Mouse (Mus musculus) hindbrain, embryonic 11.5 days (tissue): ENCODE data around the gene C1qtnf4. TPM values are rescaled to one million over a fixed set of nuclear protein-coding genes. Genes with fewer than 3 reads are reported as not detected.
"Not testable (repeated sequence)": the region's sequence is repeated elsewhere in the genome, so short reads cannot be mapped to it uniquely, and the experiment has no call there.

Source experiments
- ATAC-seq: fragments of 200-750 bp; cut with Nextera tagmentation; 2 replicates; pipeline ENCODE4 v1.8.0; 2017; ENCODE audit warnings: mild to moderate bottlenecking, moderate TSS enrichment, moderate library complexity; ENCODE audit not compliant: low FRiP score
- DNase-seq: peaks from one replicate; pipeline ENCODE4 v3.0.0-alpha.2; 2015; ENCODE audit warnings: low spot score
- H3K27ac ChIP-seq: fragments of 300-500 bp; sonication (generic); 2 replicates; pipeline ENCODE4 v1.5.1; 2014; ENCODE audit warnings: mild to moderate bottlenecking, low read depth, low read length
- H3K27me3 ChIP-seq: fragments of 300-500 bp; sonication (generic); 2 replicates; pipeline ENCODE4 v1.6.1; 2014; ENCODE audit warnings: mild to moderate bottlenecking, low read length, moderate library complexity, mixed read lengths; ENCODE audit not compliant: control insufficient read depth, insufficient read depth
- H3K36me3 ChIP-seq: fragments of 300-500 bp; sonication (generic); 2 replicates; pipeline ENCODE4 v1.6.1; 2014; ENCODE audit warnings: mild to moderate bottlenecking, low read length, moderate library complexity, mixed read lengths; ENCODE audit not compliant: control insufficient read depth, insufficient read depth
- H3K4me1 ChIP-seq: fragments of 300-500 bp; sonication (generic); replicated peaks from 2 replicates; pipeline ENCODE4 v1.6.1; 2014; ENCODE audit warnings: low read length, mixed read lengths; ENCODE audit not compliant: control insufficient read depth, insufficient read depth
- H3K4me2 ChIP-seq: fragments of 300-500 bp; sonication (generic); replicated peaks from 2 replicates; pipeline ENCODE4 v1.6.1; 2014; ENCODE audit warnings: mild to moderate bottlenecking, low read depth, low read length
- H3K4me3 ChIP-seq: fragments of 300-500 bp; sonication (generic); 2 replicates; pipeline ENCODE4 v1.5.1; 2014; ENCODE audit warnings: low read depth, low read length
- H3K9ac ChIP-seq: fragments of 300-500 bp; sonication (generic); 2 replicates; pipeline ENCODE4 v1.6.1; 2014; ENCODE audit warnings: low read depth, low read length
- H3K9me3 ChIP-seq: fragments of 300-500 bp; sonication (generic); 2 replicates; pipeline ENCODE4 v1.6.1; 2016; ENCODE audit warnings: low read length; ENCODE audit not compliant: control insufficient read depth
- WGBS: fragments of 180-500 bp; shearing (Covaris S2); extraction: QIAGEN DNeasy Blood & Tissue Kit; methylation state at CpG from one replicate; pipeline ENCODE4 v1.1.7; 2014; 5-methylcytosine and 5-hydroxymethylcytosine counted together
- polyA plus RNA-seq: library from polyadenylated mRNA; unstranded; fragments of >200 nt; fragmentation: Nextera tagmentation; extraction: Ambion mirVana; gene quantifications from 2 replicates; pipeline ENCODE4 v1.2.1, GENCODE M21; 2014

The C1qtnf4 gene
- polyA plus RNA-seq, 1 experiment from 2014 or later: 15.1 TPM

DNA sequence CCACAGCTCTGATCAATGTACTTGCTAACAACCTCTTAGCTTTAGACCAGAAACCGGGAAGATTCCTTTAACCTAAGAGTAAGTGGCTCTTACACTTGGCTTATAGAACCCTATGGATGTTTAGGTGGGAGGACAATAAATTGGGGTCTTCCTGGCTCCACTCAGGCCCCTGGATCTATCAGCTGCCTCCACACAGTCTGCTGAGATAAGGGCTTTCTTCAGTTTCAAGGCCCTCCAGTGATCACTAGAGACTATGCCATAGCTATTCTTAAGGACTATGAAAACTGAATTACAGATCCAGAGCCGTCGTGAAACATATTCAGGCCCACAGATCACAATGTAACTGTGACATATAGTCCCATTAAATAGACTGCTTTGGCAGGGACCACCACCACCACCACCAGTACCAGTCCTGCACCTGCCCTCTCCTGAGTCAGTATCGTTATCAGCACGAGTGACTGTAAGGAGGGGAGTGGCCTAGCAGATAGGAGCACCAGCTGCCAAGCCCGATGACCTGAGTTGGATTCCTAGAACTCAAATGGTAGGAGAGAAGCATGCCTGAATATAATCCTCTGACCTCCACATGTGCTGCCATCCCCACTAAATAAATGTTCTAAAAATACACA lies 8.1 kb downstream of the C1qtnf4 start:
- H3K27me3 ChIP-seq: peaks cover 21% of the 10 kb centered on the region
- no peak overlapping the region for H3K9ac ChIP-seq
- 0 out of 2 replicates have a peak, but pooled peaks cover 2% of the 10 kb centered on the region for H3K4me1 ChIP-seq
- H3K27ac ChIP-seq: 0 out of 2 replicates have a peak overlapping the region, but pooled peaks have one; percentile 5
- no peak overlapping the region for H3K4me2 ChIP-seq
- no peaks in the 10 kb centered on the region for H3K9me3 ChIP-seq
- ATAC-seq (no peak), DNase-seq (no peak)
- H3K4me3 ChIP-seq: no peak overlapping the region
- peaks cover 7% of the 10 kb centered on the region; the same call in 1 of the 2 replicates for H3K36me3 ChIP-seq
- 93% methylated on average over 6 of the region's 6 CpGs for WGBS

DNA sequence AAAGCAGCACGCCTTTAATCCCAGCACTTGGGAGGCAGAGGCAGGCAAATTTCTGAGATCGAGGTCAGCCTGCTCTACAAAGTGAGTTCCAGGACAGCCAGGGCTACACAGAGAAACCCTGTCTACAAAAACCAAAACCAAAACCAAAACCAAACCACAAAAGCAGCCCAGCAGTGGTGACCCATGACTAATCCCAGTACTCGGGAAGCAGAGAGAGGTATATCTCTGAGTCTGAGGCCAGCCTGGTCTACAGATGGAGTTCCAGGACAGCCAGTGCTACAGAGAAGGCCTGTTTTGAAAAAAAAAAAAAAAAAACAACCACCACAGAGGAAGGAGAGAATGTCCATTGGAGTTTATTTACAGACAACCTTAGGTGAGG lies 8.6 kb downstream of the C1qtnf4 start:
- not testable (repeated sequence) for H3K4me3 ChIP-seq, H3K36me3 ChIP-seq, H3K27ac ChIP-seq, H3K9me3 ChIP-seq, H3K4me2 ChIP-seq, H3K4me1 ChIP-seq, H3K9ac ChIP-seq, DNase-seq, ATAC-seq
- H3K27me3 ChIP-seq: peaks cover 16% of the 10 kb centered on the region
- 90% methylated on average over 3 of the region's 3 CpGs for WGBS

DNA sequence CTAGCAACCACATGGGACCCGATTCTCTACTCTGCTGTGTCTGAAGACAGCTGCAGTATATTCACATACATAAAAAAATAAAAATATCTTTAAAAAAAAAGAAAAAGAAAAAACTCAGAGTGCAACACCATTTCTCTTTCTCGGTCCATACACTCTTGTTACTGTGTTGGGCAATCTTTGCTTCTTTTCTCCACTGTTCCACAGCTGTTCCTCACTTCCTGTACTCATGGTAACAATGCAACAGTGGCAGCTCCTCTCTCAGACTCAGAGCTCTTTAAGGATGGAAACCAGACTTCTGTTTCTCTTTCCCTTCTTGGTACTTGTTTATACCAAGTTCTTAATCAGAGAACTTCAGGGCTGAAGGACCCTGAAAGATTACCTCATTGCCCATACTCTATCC lies 17.7 kb downstream of the C1qtnf4 start:
- WGBS: 90% methylated on average over 2 of the region's 2 CpGs
- peak overlapping the region; percentile 40 for H3K4me2 ChIP-seq
- H3K4me3 ChIP-seq: peak overlapping the region; percentile 78
- H3K9ac ChIP-seq: peak overlapping the region; percentile 61
- no peaks in the 10 kb centered on the region; the same call in none of the 2 replicates for H3K36me3 ChIP-seq
- H3K9me3 ChIP-seq: no peaks in the 10 kb centered on the region
- no peak overlapping the region for H3K27ac ChIP-seq
- H3K27me3 ChIP-seq: no peaks in the 10 kb centered on the region
- DNase-seq: no peak
- H3K4me1 ChIP-seq: peaks cover 4% of the 10 kb centered on the region
- ATAC-seq: no peak

DNA sequence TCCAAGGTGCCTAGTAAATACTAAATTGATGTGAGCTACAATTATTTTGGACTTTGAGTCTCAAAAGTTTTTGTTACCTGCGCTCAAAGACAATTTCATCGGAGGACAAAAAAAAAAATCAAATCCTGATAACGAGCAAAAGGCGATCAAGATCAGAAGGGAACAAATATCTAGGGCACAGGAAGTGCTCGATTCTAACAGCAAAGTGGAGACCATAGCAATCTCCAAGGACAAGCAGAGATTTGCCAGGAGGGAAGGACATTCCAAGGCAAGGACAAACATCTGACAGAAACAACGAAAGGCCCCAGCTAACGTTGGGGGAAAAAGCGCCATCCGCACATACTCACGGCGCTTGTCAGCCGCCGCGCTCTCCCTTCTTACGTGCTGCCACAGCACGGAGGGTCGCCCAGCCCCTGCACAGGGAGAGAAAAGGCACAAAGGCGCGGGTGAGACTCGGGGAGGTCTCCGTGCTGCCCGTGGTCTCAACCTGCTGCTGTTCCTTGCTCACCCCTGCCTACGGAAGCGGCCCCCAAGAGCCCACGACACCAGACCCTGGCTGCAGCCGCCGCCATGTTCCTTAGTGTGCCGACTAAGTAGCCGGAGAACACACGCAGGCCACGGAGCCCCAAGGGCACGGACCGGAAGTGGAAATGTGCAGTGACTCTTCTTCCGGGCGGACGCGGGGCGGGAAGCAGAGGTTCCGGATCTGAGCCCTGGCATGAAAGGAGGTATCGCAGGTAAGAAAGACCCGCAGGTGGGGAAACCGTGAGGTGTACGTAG lies 18.6 kb downstream of the C1qtnf4 start, which contains the start of the genes Kbtbd4 and Ndufs3:
TSS of gene Kbtbd4 (plus strand) at position 665 of the 780 bp plus-strand sequence.
TSS of gene Ndufs3 (minus strand) at position 752 of the 780 bp plus-strand sequence.
- H3K9me3 ChIP-seq: no peaks in the 10 kb centered on the region
- WGBS: under 1% methylated on average over 43 of the region's 43 CpGs
- peak; percentile 93 for ATAC-seq

DNA sequence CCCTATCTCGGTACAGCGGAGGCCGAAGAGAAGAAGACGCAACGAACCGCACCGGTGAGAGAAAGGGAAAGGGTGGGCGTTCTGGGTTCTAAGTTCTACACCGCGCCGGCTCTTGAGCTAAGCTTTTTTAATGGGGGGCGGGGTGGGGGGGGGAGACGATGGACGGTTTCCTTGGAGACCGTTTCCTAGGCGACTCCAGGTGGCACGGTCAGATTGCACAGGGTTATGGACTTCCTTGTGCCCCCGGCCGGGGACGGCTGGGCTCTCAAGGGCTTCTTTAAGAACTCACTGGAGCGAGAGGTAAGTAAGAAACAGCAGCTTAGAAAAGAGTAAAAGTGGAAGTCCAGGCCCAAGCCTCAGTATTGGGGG lies 19.2 kb downstream of the C1qtnf4 start:
- peaks cover 6% of the 10 kb centered on the region; the same call in 1 of the 2 replicates for H3K36me3 ChIP-seq
- peak overlapping the region; percentile 78 for H3K4me3 ChIP-seq
- H3K9ac ChIP-seq: peak overlapping the region; percentile 95
- H3K27ac ChIP-seq: peak overlapping the region; percentile 85
- H3K27me3 ChIP-seq: no peaks in the 10 kb centered on the region
- WGBS: 2% methylated on average over 18 of the region's 21 CpGs
- ATAC-seq (peak; percentile 77), DNase-seq (no peak)
- peak overlapping the region; percentile 40 for H3K4me2 ChIP-seq
- H3K9me3 ChIP-seq: no peaks in the 10 kb centered on the region
- H3K4me1 ChIP-seq: peaks cover 4% of the 10 kb centered on the region

More for the DNA sequence above, 18.6 kb downstream of the C1qtnf4 start, which contains the start of the genes Kbtbd4 and Ndufs3:
- peak; percentile 95 for DNase-seq
- Histone ChIP-seq H3K27me3 (no peaks in the 10 kb centered on the region), H3K4me2 (peak within 1 kb of the TSS; percentile 40), H3K4me3 (peak within 1 kb of the TSS; percentile 78), H3K4me1 (peaks cover 4% of the 10 kb centered on the region), H3K9ac (peak within 1 kb of the TSS; percentile 95), H3K27ac (peak within 1 kb of the TSS; percentile 85), H3K36me3 (peaks cover 5% of the 10 kb centered on the region; the same call in 1 of the 2 replicates)

DNA sequence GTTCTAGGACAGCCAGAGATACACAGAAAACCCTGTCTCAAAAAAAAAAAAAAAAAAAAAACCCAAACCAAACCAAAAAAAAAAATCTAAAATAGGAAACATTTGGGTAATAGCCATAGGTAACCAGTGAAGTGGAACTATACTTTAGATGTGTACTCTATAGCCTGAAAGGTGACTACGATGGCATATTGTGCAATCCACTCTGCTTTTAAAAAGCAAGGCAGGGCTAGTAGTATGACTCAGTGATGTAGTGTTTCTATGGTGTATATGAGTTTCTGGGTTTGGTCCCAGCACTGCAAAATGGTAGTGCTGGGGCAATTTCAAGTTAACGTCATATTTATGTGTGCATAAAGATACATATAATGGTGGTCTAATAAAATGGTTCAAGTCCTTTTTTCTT lies 21.1 kb downstream of the C1qtnf4 start:
- ATAC-seq: no peak
- peaks cover 4% of the 10 kb centered on the region for H3K4me1 ChIP-seq
- no peak for DNase-seq
- H3K9me3 ChIP-seq: no peaks in the 10 kb centered on the region
- WGBS: 96% methylated on average over 2 of the region's 2 CpGs
- H3K4me2 ChIP-seq: no peak overlapping the region
- no peak overlapping the region for H3K4me3 ChIP-seq
- H3K36me3 ChIP-seq: peaks cover 8% of the 10 kb centered on the region; the same call in 1 of the 2 replicates
- no peak overlapping the region for H3K27ac ChIP-seq
- H3K9ac ChIP-seq: no peak overlapping the region
- no peaks in the 10 kb centered on the region for H3K27me3 ChIP-seq

DNA sequence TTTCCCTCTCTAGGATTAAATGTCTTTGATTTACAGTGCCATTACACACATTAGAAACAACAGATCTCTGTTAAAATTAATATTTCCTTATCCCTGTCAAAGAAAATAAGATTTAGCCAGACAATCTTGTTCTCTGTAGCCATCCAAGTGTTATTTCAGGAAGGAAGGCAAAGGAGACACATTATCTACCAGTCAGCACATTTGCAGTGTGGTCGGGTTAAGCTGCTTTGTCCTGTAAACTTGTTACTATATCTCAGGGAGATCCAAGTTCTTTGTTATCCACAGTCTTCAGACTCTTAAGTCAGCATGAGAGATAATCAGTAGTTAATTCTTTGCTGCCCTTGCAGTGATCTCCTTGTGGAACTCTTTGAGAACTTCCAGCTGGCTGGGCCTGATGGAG lies 25.2 kb downstream of the C1qtnf4 start:
- WGBS: 84% methylated on average over 1 of the region's 1 CpGs
- ATAC-seq: no peak
- H3K4me1 ChIP-seq: no peaks in the 10 kb centered on the region; the same call in 1 of the 2 replicates
- H3K9ac ChIP-seq: no peak overlapping the region
- no peaks in the 10 kb centered on the region for H3K9me3 ChIP-seq
- H3K27me3 ChIP-seq: no peaks in the 10 kb centered on the region
- no peak overlapping the region for H3K27ac ChIP-seq
- DNase-seq: no peak
- H3K4me3 ChIP-seq: no peak overlapping the region
- H3K4me2 ChIP-seq: no peak overlapping the region
- H3K36me3 ChIP-seq: peaks cover 8% of the 10 kb centered on the region; the same call in 1 of the 2 replicates

DNA sequence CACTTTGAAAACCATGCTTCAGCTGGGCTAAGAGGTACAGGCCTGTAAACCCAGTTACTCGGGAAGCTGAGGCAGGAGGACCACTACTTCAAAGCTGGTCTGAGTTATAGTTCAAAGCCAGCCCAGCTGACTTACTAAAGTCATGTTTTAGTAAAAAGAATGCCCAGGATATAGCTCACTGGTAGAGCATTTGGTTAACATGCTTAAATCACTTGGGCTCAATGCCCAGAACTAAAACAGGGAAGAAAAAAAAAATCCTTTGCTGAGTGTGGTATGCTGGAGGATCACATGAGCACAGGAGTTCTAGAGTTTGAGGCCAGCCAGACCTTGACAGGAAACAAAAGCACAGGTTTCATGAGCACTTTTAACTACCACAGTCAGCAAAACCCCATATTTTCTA lies 26.0 kb downstream of the C1qtnf4 start:
- WGBS: 93% methylated on average over 1 of the region's 1 CpGs
- ATAC-seq: no peak

More for the DNA sequence above, 26.0 kb downstream of the C1qtnf4 start:
- Histone ChIP-seq H3K27me3 (no peaks in the 10 kb centered on the region), H3K4me3 (no peak overlapping the region), H3K9ac (no peak overlapping the region), H3K27ac (no peak overlapping the region), H3K4me2 (no peak overlapping the region), H3K36me3 (peaks cover 8% of the 10 kb centered on the region; the same call in 1 of the 2 replicates), H3K4me1 (no peaks in the 10 kb centered on the region; the same call in none of the 2 replicates), H3K9me3 (no peaks in the 10 kb centered on the region)
- no peak for DNase-seq
